Mouse (Mus musculus) heart, adult 11 months (tissue): ENCODE data around the gene Nup160.
A peak's percentile ranks its signal among the peaks of the same experiment; 100 is the strongest.

ENCODE experiments used
- DNase-seq: peaks from one replicate; pipeline ENCODE4 v3.0.0; 2022

Gene Nup160

GRCm38 (mm10) chr2:90677007-90677406, at the start of gene Nup160:
Gene Nup160 (plus strand): TSS chr2:90677215.
- DNase-seq = peak; percentile 75

- peak; percentile 51 for DNase-seq
These were observed 48.8 kb upstream of the Nup160 start for GRCm38 (mm10) chr2:90628261-90628660.

GRCm38 (mm10) chr2:90629552-90629951, 47.5 kb upstream of the Nup160 start:
- no peak for DNase-seq

GRCm38 (mm10) chr2:90631938-90632733, 44.9 kb upstream of the Nup160 start:
- DNase-seq = peak; percentile 79

GRCm38 (mm10) chr2:90634671-90635070, 42.3 kb upstream of the Nup160 start:
- DNase-seq = no peak

DNA sequence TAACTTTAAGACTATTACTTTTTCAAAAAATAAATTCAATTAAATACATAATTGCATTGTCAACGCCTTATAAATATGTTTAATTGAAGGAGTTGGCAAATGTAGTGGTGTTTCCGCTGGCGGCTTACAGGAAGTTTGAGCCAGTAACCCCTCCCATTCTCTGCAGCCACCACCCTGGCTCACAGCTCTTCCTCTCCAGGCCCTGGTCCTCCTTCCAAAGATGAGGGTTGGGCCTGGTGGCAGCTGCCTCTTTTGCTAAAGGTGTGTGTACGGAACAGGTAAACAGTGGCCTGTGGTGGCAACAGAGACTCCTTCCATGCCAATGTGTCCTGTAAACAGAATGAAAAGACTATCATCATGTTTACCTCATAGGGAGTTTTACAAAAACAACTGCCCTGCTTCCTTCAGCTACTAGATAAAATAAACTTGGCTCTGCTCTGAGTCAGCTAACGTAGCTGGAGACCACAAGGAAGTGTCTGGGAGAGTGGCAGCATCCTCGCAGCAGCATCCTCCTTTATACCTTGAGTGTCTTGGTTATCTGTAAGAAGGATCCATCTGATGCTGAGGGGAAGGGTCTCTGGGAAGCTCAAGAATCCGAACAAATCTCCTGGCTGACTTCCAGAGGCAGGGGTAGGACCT, 41.8 kb upstream of the Nup160 start:
- DNase-seq = peak; percentile 94

GRCm38 (mm10) chr2:90636853-90637252, 40.2 kb upstream of the Nup160 start:
- DNase-seq = peak; percentile 53

DNA sequence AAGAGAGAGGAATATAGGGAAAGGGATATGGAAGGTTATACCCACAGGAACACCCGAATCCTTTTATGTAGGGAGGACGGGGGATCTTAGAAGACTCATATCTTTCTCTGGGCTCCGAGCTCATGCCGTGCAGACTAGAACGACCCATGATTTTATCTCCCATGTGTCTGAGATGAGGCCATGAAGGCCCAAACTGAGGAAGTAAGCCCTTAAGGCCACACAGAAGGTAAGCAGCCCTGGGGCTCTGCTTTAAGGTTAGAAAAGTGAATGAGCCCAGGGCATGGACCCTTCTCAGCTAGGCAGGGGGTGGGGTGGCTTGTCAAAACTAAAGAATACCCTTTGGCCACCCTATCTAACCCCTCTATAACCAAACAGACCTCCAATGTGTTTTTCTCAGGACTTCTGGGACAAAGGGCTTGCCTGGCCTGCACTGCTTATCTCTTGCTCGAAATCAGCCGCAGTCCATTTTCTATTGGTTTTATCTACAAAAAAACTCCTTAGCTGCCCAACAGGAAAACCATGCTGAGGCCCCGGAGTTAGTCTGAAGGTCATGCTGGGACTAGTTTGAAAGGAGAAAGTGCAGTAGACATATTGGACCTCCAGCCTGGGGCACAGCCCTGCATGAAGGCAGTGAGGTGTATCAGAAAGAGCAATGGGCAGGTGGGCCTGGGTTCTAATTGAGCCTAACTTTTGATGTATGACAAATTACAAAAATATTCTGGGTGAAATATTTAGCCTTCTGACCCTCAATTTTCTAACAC, 37.8 kb upstream of the Nup160 start:
- DNase-seq = peak; percentile 66

GRCm38 (mm10) chr2:90639747-90640699, 37.0 kb upstream of the Nup160 start:
- peak; percentile 84 for DNase-seq

DNA sequence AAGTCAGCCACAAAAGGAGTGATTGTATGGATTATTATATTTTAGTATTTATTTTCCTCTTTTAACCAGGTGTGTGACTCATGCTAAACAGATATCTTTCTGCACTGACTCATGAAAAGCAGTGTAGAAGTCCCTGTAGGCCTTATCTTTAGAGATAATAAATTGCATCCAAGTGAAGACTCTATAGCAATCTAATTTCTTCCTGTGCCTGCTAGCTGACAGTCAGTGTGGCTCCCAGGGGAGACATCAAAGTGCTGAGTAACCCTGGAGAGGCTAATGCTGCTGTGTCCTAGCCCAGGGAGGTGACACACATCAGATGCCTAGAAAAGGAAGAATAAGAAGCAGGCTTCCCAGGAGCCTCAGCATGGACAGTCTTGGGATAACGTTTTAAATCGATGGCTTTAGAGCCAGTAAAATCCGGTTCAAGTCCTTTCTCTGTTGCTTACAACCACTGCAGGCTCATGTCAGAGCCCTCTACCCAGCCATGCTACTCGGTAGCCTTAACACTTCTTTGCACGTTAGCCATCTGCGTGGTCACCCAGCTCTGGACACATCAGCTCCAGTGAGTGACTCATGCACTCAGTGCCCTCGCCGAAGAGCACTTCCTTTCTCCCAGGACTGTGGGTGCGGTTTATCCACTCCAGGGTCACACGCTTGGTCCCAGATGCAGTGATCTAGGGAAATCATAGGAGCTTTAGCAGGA, 35.9 kb upstream of the Nup160 start:
- peak; percentile 93 for DNase-seq

DNA sequence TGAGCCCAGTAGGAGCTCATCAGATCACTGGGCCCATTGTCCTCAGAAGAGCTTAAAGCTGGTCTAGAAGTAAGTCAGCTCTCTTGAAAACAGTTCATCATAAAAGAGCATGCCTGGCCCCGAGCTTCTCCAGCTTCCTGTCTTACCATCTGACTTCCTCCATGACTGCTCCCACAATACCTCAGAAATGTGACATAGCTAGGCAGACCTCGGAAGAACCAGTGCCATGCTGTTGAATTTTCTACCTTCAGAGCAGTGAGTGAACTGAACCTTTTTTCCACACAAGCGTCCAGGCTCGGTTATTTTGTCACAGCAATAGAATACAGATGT, 35.3 kb upstream of the Nup160 start:
- no peak for DNase-seq

GRCm38 (mm10) chr2:90647084-90647483, 29.9 kb upstream of the Nup160 start:
- peak; percentile 87 for DNase-seq

GRCm38 (mm10) chr2:90649405-90649804, 27.6 kb upstream of the Nup160 start:
- no peak for DNase-seq

DNA sequence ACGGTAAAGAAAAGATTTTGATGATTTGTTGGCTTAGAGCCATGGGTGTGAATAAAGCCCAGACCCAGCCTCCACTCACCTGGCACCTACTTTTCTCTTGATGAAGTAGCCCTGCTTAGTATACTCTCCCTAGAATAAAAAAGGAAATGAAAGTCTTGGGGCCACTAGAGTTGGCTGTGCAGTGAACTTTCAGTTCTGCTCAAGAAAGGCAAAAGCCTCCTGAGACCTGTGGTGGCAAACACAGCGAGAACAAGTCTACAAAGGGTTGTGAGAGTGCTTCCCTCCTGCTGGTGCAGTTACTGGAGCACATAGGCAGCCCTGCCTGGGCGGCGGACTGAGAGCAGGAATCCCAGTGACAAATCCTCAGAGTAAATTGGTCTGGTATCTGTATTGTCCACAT, 27.1 kb upstream of the Nup160 start:
- DNase-seq = peak; percentile 95

DNA sequence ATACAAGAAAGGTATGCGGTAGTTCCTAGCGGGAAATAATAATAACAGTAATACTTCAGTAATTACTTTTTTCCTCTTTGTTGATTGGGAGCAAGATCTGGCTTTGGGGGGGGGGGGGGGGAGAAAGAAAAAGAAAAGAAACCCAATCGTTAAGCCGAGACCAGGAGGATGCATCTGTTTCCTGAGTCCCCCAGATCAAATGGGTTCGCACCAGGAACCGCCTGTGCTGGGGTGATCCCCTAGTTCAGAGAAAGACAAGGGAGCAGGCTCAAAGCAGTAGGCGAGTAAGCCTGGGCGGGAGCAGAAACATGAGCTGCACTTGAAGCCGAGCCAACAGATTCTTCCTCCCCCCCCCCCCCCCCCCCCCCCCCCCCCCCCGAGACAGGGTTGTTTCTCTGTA, 24.9 kb upstream of the Nup160 start:
- peak; percentile 98 for DNase-seq

- no peak for DNase-seq
These were observed 24.0 kb upstream of the Nup160 start for GRCm38 (mm10) chr2:90652993-90653392.

GRCm38 (mm10) chr2:90655449-90655848, 21.6 kb upstream of the Nup160 start:
- no peak for DNase-seq

- no peak for DNase-seq
These were observed 18.4 kb upstream of the Nup160 start for GRCm38 (mm10) chr2:90658613-90659012.

DNA sequence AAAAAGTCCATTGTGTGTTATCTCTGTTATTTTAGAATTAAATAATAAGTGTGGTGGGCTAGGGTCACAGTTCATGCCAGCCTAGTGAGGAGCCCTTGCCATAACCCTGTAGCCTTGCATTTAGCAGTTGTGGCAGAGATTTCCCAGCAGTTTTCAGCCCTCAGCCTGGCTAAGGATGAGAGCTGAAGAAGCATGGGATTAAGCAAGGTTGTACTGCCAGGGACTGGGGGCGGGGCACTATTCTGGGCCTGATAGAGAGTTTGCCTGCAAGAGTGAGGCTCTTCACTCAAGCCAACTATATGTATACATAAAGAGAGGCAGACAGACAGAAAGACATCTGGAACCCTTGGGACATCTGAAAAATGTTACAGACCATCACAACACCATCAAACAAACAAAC, 18.0 kb upstream of the Nup160 start:
- no peak for DNase-seq

DNA sequence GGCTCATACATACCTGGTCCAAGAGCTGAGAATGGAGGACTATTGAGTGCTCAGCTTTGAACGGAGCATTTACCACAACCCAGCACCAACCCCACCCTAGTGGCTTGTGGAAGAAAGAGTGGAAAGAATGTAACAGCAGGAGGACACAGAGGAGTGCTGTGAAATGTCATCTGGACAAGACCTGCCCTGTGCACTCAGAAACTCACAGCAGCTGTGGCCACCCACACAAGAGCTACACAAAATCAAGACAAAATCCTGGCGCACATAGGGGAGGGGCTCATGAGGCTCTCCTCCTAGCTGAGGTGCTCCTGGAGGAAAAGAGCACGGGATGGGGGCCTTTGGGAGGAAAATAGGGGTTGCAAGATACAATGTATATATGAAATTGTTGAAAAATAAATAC, 17.4 kb upstream of the Nup160 start:
- DNase-seq = no peak

DNA sequence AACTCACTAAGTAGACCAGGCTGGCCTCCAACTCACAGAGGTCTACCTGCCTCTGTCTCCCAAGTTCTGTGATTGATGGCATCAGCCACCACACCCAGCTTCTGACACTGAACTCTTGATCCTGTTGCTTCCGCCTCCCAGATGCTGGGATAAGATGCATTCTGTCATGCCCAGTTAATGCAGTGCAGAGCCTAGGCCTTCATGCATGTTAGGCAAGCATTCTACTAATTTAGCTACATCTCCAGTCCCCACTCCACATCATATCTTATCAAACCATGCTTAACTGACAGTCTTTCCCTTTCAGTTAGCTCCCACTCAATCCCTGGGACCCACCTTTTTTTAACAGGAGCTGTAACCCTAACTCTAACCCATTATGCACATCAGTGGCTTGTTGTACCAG, 16.1 kb upstream of the Nup160 start:
- DNase-seq = no peak

GRCm38 (mm10) chr2:90661426-90661825, 15.6 kb upstream of the Nup160 start:
- DNase-seq = peak; percentile 87
